Mouse (Mus musculus) forebrain, postnatal 0 days (tissue): ENCODE measurements around the gene Pamr1. TPM values are rescaled to one million over a fixed set of nuclear protein-coding genes. Genes with fewer than 3 reads are reported as not detected.
A peak's percentile ranks its signal among the peaks of the same experiment; 100 is the strongest.

Source experiments
- ATAC-seq: fragments of 200-750 bp; cut with Nextera tagmentation; 2 replicates; pipeline ENCODE4 v1.8.0; 2017; ENCODE audit warnings: mild to moderate bottlenecking, moderate library complexity
- DNase-seq: peaks from one replicate; pipeline ENCODE4 v3.0.0-alpha.2; 2015
- H3K27ac ChIP-seq: fragments of 300-500 bp; sonication (generic); 2 replicates; pipeline ENCODE4 v1.5.1; 2014; ENCODE audit warnings: low read depth, mild to moderate bottlenecking, antibody characterized with exemption, low read length, moderate library complexity, mixed read lengths
- H3K27me3 ChIP-seq: fragments of 300-500 bp; sonication (generic); 2 replicates; pipeline ENCODE4 v1.6.1; 2014; ENCODE audit warnings: mild to moderate bottlenecking, low read length, mixed read lengths; ENCODE audit not compliant: insufficient read depth
- H3K36me3 ChIP-seq: fragments of 300-500 bp; sonication (generic); 2 replicates; pipeline ENCODE4 v1.6.1; 2014; ENCODE audit warnings: mild to moderate bottlenecking, moderate library complexity; ENCODE audit not compliant: insufficient read depth
- H3K4me1 ChIP-seq: fragments of 300-500 bp; sonication (generic); 2 replicates; pipeline ENCODE4 v1.6.1; 2014; ENCODE audit warnings: antibody characterized with exemption; ENCODE audit not compliant: insufficient read depth
- H3K4me2 ChIP-seq: fragments of 300-500 bp; sonication (generic); 2 replicates; pipeline ENCODE4 v1.6.1; 2014; ENCODE audit warnings: low read depth, mild to moderate bottlenecking, moderate library complexity
- H3K4me3 ChIP-seq: fragments of 300-500 bp; sonication (generic); 2 replicates; pipeline ENCODE4 v1.5.1; 2014; ENCODE audit warnings: low read depth, low read length, mixed read lengths
- H3K9ac ChIP-seq: fragments of 300-500 bp; sonication (generic); 2 replicates; pipeline ENCODE4 v1.6.1; 2014; ENCODE audit warnings: mild to moderate bottlenecking
- H3K9me3 ChIP-seq: fragments of 300-500 bp; sonication (generic); 2 replicates; pipeline ENCODE4 v1.6.1; 2016; ENCODE audit warnings: low read length
- CTCF ChIP-seq: sonication (generic); IDR thresholded peaks from 2 replicates; pipeline ENCODE4 v1.5.1; 2016; ENCODE audit warnings: antibody characterized with exemption, control low read depth, low read depth
- WGBS: fragments of 180-500 bp; shearing (Covaris S2); extraction: QIAGEN DNeasy Blood & Tissue Kit; methylation state at CpG from one replicate; pipeline ENCODE4 v1.1.7; 2014; 5-methylcytosine and 5-hydroxymethylcytosine counted together
- polyA plus RNA-seq: library from polyadenylated mRNA; unstranded; fragments of >200 nt; fragmentation: Nextera tagmentation; extraction: Ambion mirVana; gene quantifications from 2 replicates; pipeline ENCODE4 v1.2.1, GENCODE M21; 2015
- total RNA-seq: library from RNA; depleted of rRNA; stranded (reverse); fragments of >200 nt; gene quantifications from 2 replicates; pipeline ENCODE4 v1.2.3, GENCODE M21; 2014; rRNA removed

Pamr1 gene
- 4.2 and 6.5 TPM in 2 replicates for total RNA-seq
- 4.3 and 4.4 TPM in 2 replicates for polyA plus RNA-seq

GRCm38 (mm10) chr2:102549611-102550266 lies at the start of gene Pamr1:
TSS of gene Pamr1 (plus strand) at chr2:102550012.
- Histone ChIP-seq H3K27ac (no peak within 1 kb of the TSS), H3K4me3 (peak within 1 kb of the TSS; percentile 33), H3K27me3 (no peaks in the 10 kb centered on the region; the same call in 1 of the 2 replicates), H3K9ac (0 out of 2 replicates have a peak within 1 kb of the TSS, but pooled peaks have one; percentile 29), H3K4me1 (no peaks in the 10 kb centered on the region), H3K36me3 (no peaks in the 10 kb centered on the region), H3K4me2 (peak within 1 kb of the TSS; percentile 60), H3K9me3 (no peaks in the 10 kb centered on the region)
- 3% methylated on average over 26 of the region's 26 CpGs for WGBS
- peak; percentile 67 for ATAC-seq
- peak; percentile 34 for DNase-seq
- TF ChIP-seq CTCF, result no peak

- Histone ChIP-seq H3K9me3 (no peaks in the 10 kb centered on the region), H3K4me1 (no peaks in the 10 kb centered on the region), H3K9ac (no peak overlapping the region), H3K4me2 (no peak overlapping the region), H3K4me3 (no peak overlapping the region), H3K27ac (no peak overlapping the region), H3K27me3 (no peaks in the 10 kb centered on the region), H3K36me3 (no peaks in the 10 kb centered on the region)
- ATAC-seq (no peak), DNase-seq (no peak)
- no peak for TF ChIP-seq CTCF
- 22% methylated on average over 4 of the region's 4 CpGs for WGBS
Measured at GRCm38 (mm10) chr2:102507633-102508032, 42.2 kb upstream of the Pamr1 start.

- TF ChIP-seq CTCF, result no peak
- no peak for ATAC-seq
- H3K36me3 ChIP-seq, result no peaks in the 10 kb centered on the region
- no peaks in the 10 kb centered on the region for H3K27me3 ChIP-seq
- no peak overlapping the region for H3K27ac ChIP-seq
- WGBS, result 46% methylated on average over 1 of the region's 1 CpGs
- DNase-seq, result no peak
- no peak overlapping the region for H3K9ac ChIP-seq
- no peaks in the 10 kb centered on the region for H3K9me3 ChIP-seq
- H3K4me3 ChIP-seq, result no peak overlapping the region
- no peaks in the 10 kb centered on the region for H3K4me1 ChIP-seq
- H3K4me2 ChIP-seq, result no peak overlapping the region
Measured at GRCm38 (mm10) chr2:102508154-102508553, 41.7 kb upstream of the Pamr1 start.

GRCm38 (mm10) chr2:102519956-102520355 lies 29.9 kb upstream of the Pamr1 start:
- no peak for TF ChIP-seq CTCF
- no peak overlapping the region for H3K4me2 ChIP-seq
- H3K27ac ChIP-seq, result no peak overlapping the region
- H3K36me3 ChIP-seq, result no peaks in the 10 kb centered on the region
- DNase-seq (no peak), ATAC-seq (no peak)
- H3K4me1 ChIP-seq, result no peaks in the 10 kb centered on the region
- no peak overlapping the region for H3K4me3 ChIP-seq
- H3K9ac ChIP-seq, result no peak overlapping the region
- no peaks in the 10 kb centered on the region for H3K9me3 ChIP-seq
- no peaks in the 10 kb centered on the region for H3K27me3 ChIP-seq

- H3K4me2 ChIP-seq, result no peak overlapping the region
- no peaks in the 10 kb centered on the region for H3K27me3 ChIP-seq
- ATAC-seq (no peak), DNase-seq (no peak)
- no peaks in the 10 kb centered on the region for H3K36me3 ChIP-seq
- no peak for TF ChIP-seq CTCF
- no peaks in the 10 kb centered on the region for H3K9me3 ChIP-seq
- H3K9ac ChIP-seq, result no peak overlapping the region
- H3K27ac ChIP-seq, result no peak overlapping the region
- 89% methylated on average over 4 of the region's 4 CpGs for WGBS
- H3K4me1 ChIP-seq, result no peaks in the 10 kb centered on the region
- no peak overlapping the region for H3K4me3 ChIP-seq
Measured at GRCm38 (mm10) chr2:102527563-102527962, 22.2 kb upstream of the Pamr1 start.

GRCm38 (mm10) chr2:102533437-102533836 lies 16.4 kb upstream of the Pamr1 start:
- H3K9ac ChIP-seq, result no peak overlapping the region
- 64% methylated on average over 4 of the region's 4 CpGs for WGBS
- no peak for TF ChIP-seq CTCF
- ATAC-seq (no peak), DNase-seq (no peak)
- no peaks in the 10 kb centered on the region for H3K9me3 ChIP-seq
- no peaks in the 10 kb centered on the region for H3K36me3 ChIP-seq
- no peak overlapping the region for H3K27ac ChIP-seq
- H3K4me1 ChIP-seq, result no peaks in the 10 kb centered on the region
- H3K4me3 ChIP-seq, result no peak overlapping the region
- H3K27me3 ChIP-seq, result no peaks in the 10 kb centered on the region
- no peak overlapping the region for H3K4me2 ChIP-seq

GRCm38 (mm10) chr2:102536766-102537165 lies 13.0 kb upstream of the Pamr1 start:
- no peak for TF ChIP-seq CTCF
- Histone ChIP-seq H3K36me3 (no peaks in the 10 kb centered on the region), H3K9me3 (no peaks in the 10 kb centered on the region), H3K4me2 (no peak overlapping the region), H3K27me3 (no peaks in the 10 kb centered on the region), H3K4me3 (no peak overlapping the region), H3K27ac (no peak overlapping the region), H3K9ac (no peak overlapping the region), H3K4me1 (no peaks in the 10 kb centered on the region)
- no peak for ATAC-seq
- no peak for DNase-seq
- 79% methylated on average over 3 of the region's 3 CpGs for WGBS
